11 mouse cellular contexts compared by ENCODE assay signal in the genomic region with DNA sequence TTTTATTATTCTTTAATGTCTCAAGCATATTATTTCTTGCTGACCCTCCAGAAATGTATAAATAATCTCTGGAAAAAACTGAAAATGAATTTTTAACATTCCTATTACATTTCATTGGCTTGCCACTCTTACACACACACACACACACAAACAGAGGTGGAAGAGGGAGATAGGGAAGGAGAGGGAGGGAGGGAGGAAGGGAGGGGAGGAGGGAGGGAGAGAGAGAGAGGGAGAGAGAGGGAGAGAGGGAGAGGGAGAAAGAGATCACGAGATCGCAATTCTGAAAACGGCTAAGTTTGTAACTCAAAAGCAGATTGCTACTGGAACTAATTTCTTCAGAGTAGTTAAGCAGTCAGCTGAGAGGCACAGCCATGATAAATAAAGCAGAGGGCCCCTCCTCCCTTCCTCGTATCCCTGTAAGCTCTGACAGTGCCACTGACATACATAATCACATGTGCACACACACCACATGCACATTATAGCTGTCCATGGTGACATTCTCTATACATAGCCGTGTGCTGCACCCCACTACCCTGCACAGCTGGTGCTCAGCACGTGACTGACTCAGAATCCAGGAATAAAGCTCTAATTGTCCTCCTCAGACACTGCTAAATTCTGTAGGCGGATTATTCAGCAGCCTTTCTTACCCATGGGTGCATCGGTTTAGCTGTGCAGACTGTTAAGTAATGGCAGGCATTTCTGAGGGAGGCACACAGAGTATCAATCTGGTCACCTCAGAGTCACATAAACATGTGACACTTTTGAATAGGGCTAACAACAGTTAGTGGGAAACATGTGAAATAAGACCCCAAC.
DNase-seq lines count a peak whose midpoint lies in the region; ATAC-seq lines count a peak whose summit lies in the region.
"Had no signal": no experiment of that assay in that cellular context is flagged by ENCODE, and none has a peak within 500 bp of the region (broad histone marks: within the 10 kb centered on the region; RNA-seq: fewer than 3 reads in every experiment).

No protein-coding gene starts in this region.

- no peaks in the 10 kb centered on the region; the same call in 1 of the 2 replicates for H3K27me3 ChIP-seq in hindbrain, embryonic 16.5 days (replicated peaks; ENCODE audit: control insufficient read depth, insufficient read depth, low read length)
- H3K27me3 ChIP-seq in midbrain, embryonic 10.5 days (ENCODE audit: low read depth, poor library complexity, severe bottlenecking) = peaks cover 99% of the 10 kb centered on the region
- H3K27me3 ChIP-seq in intestine, embryonic 15.5 days (replicated peaks) = 0 out of 2 replicates have a peak, but pooled peaks cover 2% of the 10 kb centered on the region

- 31% methylated on average over 8 of the region's 8 CpGs for WGBS in hindbrain, embryonic 16.5 days
- 52% methylated on average over 8 of the region's 8 CpGs for WGBS in midbrain, embryonic 10.5 days
- WGBS in intestine, embryonic 15.5 days = 64% methylated on average over 8 of the region's 8 CpGs

- H3K27ac ChIP-seq in hindbrain, embryonic 16.5 days (ENCODE audit: low read depth, low read length) = 0 out of 2 replicates have a peak overlapping the region, but pooled peaks have one; percentile 13
- H3K27ac ChIP-seq in midbrain, embryonic 10.5 days (replicated peaks) = peak overlapping the region; percentile 55; the same call in 1 of the 2 replicates
- H3K27ac ChIP-seq in intestine, embryonic 15.5 days = no peak overlapping the region
- H3K27ac ChIP-seq: embryonic facial prominence, embryonic 13.5 days; liver, embryonic 13.5 days had no signal

- DNase-seq in left cerebral cortex, adult 11 months (ENCODE audit: low spot score) = peak; percentile 53
- no peak for DNase-seq in left cerebral cortex, postnatal 4 days
- DNase-seq in midbrain, embryonic 10.5 days (ENCODE audit: low spot score) = peak; percentile 14
- peak; percentile 4 for DNase-seq in right cerebral cortex, postnatal 4 days
- DNase-seq in kidney, adult 9 months = no peak
- DNase-seq: heart, postnatal 36 days; liver, embryonic 13.5 days had no signal

- ATAC-seq in hindbrain, embryonic 16.5 days = peak; percentile 92
- no peak for ATAC-seq in cerebellum, adult (ENCODE audit: insufficient number of reproducible peaks, low FRiP score, low TSS enrichment)
- ATAC-seq in intestine, embryonic 15.5 days = no peak

- no peaks in the 10 kb centered on the region for H3K4me1 ChIP-seq in hindbrain, embryonic 16.5 days (ENCODE audit: control insufficient read depth, insufficient read depth, low read depth, low read length)
- H3K4me1 ChIP-seq in midbrain, embryonic 10.5 days = peaks cover 20% of the 10 kb centered on the region
- H3K4me1 ChIP-seq in intestine, embryonic 15.5 days (replicated peaks) = no peaks in the 10 kb centered on the region
- H3K4me1 ChIP-seq: liver, embryonic 13.5 days had no signal

- intact Hi-C loops in left cerebral cortex, postnatal 4 days (cut with DNase I) = no loop called here

- no peak overlapping the region; the same call in 1 of the 2 replicates for H3K9ac ChIP-seq in hindbrain, embryonic 16.5 days (ENCODE audit: low read depth, low read length)
- H3K9ac ChIP-seq in intestine, embryonic 15.5 days = no peak overlapping the region
- H3K9ac ChIP-seq: embryonic facial prominence, embryonic 13.5 days; liver, embryonic 13.5 days had no signal

- peak overlapping the region; percentile 23 for H3K4me2 ChIP-seq in hindbrain, embryonic 16.5 days (ENCODE audit: low read length)
- no peak overlapping the region for H3K4me2 ChIP-seq in intestine, embryonic 15.5 days (replicated peaks)
- H3K4me2 ChIP-seq: embryonic facial prominence, embryonic 13.5 days; liver, embryonic 13.5 days had no signal

- H3K9me3 ChIP-seq in hindbrain, embryonic 16.5 days (ENCODE audit: control insufficient read depth, low read length) = no peaks in the 10 kb centered on the region
- H3K9me3 ChIP-seq in midbrain, embryonic 10.5 days (replicated peaks) = no peaks in the 10 kb centered on the region
- H3K9me3 ChIP-seq in intestine, embryonic 15.5 days = no peaks in the 10 kb centered on the region
- H3K9me3 ChIP-seq: embryonic facial prominence, embryonic 13.5 days; liver, embryonic 13.5 days had no signal

- H3K4me3 ChIP-seq in hindbrain, embryonic 16.5 days (ENCODE audit: low read length) = no peak overlapping the region
- no peak overlapping the region; the same call in 1 of the 2 replicates for H3K4me3 ChIP-seq in midbrain, embryonic 10.5 days
- H3K4me3 ChIP-seq in intestine, embryonic 15.5 days (replicated peaks) = no peak overlapping the region
- H3K4me3 ChIP-seq: embryonic facial prominence, embryonic 13.5 days; liver, embryonic 13.5 days had no signal

- no peaks in the 10 kb centered on the region for H3K36me3 ChIP-seq in hindbrain, embryonic 16.5 days (ENCODE audit: control insufficient read depth, insufficient read depth, low read length)
- peaks cover 5% of the 10 kb centered on the region; the same call in 1 of the 2 replicates for H3K36me3 ChIP-seq in midbrain, embryonic 10.5 days
- H3K36me3 ChIP-seq in intestine, embryonic 15.5 days = no peaks in the 10 kb centered on the region
- H3K36me3 ChIP-seq: embryonic facial prominence, embryonic 13.5 days; liver, embryonic 13.5 days had no signal

Comparison
In these comparisons a context has a peak if more than half of its experiments do, and no peak if none do; other contexts are left out.
1. DNase-seq: peak in left cerebral cortex, adult 11 months (single experiment), midbrain, embryonic 10.5 days (single experiment) and right cerebral cortex, postnatal 4 days (single experiment); none in left cerebral cortex, postnatal 4 days (single experiment) and kidney, adult 9 months (single experiment).